8 mouse cellular contexts compared by ENCODE assay signal in genomic region chr8:92355701-92356612, GRCm38 (mm10). TPM values are rescaled to one million over a fixed set of nuclear protein-coding genes. Genes with fewer than 3 reads are reported as not detected.
DNase-seq lines count a peak whose midpoint lies in the region; ATAC-seq lines count a peak whose summit lies in the region.

No protein-coding gene starts in this region.

- H3K4me3 ChIP-seq in megakaryocyte, embryonic 14.5 days (replicated peaks), result peak overlapping the region; percentile 95

- no peaks in the 10 kb centered on the region for H3K9me3 ChIP-seq in megakaryocyte, embryonic 14.5 days

- H3K4me1 ChIP-seq in megakaryocyte, embryonic 14.5 days, result peaks cover 71% of the 10 kb centered on the region

- ATAC-seq in inflammation-experienced regulatory T-cells, adult 6 months, result peak; percentile 95

- H3K27me3 ChIP-seq in megakaryocyte, embryonic 14.5 days (replicated peaks), result peaks cover 50% of the 10 kb centered on the region

- intact Hi-C loops in gastrocnemius, postnatal 14 days (cut with DNase I; ENCODE audit: low total_unique reads), result no loop called here

- DNase-seq in adrenal gland, adult 2 months, result peak; percentile 98
- peak; percentile 100 for DNase-seq in embryo, embryonic 11 days
- peak; percentile 95 for DNase-seq in gastrocnemius, postnatal 14 days
- peak; percentile 85 to 94 for DNase-seq in left cerebral cortex, adult 9 months (ENCODE audit: low spot score in 2 of 2)
- DNase-seq in right cerebral cortex, adult 2 months (ENCODE audit: low spot score in 2 of 2), result peak; percentile 91 to 92
- DNase-seq in urinary bladder, postnatal 10 days (ENCODE audit: low spot score), result peak; percentile 81

- H3K36me3 ChIP-seq in megakaryocyte, embryonic 14.5 days (replicated peaks; ENCODE audit: low read length), result no peaks in the 10 kb centered on the region

RNA-seq across cellular contexts. Expression of gene Irx5, which starts 1.5 kb away (rescaled TPM):
- 1 to 10 TPM; 2.6 to 3.1 TPM for total RNA-seq in adrenal gland, adult 2 months (2021)
- polyA plus RNA-seq in adrenal gland, adult 2 months (2012; rRNA removed), result 7.5 and 10.8 TPM in 2 replicates
- total RNA-seq in gastrocnemius, postnatal 14 days (2021), result not detected
- polyA plus RNA-seq in inflammation-experienced regulatory T-cells, adult 6 months (2017; shearing (Covaris generic)), result not detected
- polyA plus RNA-seq in megakaryocyte, embryonic 14.5 days (2012; ENCODE audit: insufficient read depth, low replicate concordance), result not detected in 2 replicates

Comparison
In these comparisons a context has a peak if more than half of its experiments do, and no peak if none do; other contexts are left out.
1. Peak in every context shown above with its lines: DNase-seq, ATAC-seq and H3K4me3 ChIP-seq.